Mouse (Mus musculus): ENCODE results near the gene Sec14l5.
A peak's percentile ranks its signal among the peaks of the same experiment; 100 is the strongest.
"Not testable (repeated sequence)": the region's sequence is repeated elsewhere in the genome, so short reads cannot be mapped to it uniquely, and the experiment has no call there.

Sec14l5 gene

DNA sequence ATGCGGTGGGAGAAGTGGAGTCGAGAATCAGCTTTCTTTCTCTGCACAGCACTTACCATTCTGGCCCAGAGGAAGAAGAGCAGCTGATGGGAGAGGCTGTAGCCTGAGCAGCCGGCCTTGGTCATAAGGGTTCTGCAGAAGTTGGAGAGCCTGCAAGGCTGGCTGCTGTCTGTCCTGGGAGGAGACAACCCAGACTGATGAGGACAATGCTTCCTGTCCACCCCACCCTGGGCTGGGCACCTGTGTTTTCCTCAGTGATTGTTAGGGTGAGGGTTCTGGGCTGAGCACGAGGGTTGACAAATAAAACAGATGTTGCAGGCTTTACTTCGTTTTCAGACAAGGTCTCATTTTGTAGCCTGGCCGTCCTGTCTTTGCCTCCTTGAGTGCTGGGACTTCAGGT lies 69.8 kb downstream of the Sec14l5 start:
- peak; percentile 29 to 48 for DNase-seq (ENCODE audit: low spot score in 2 of 2)

GRCm38 (mm10) chr16:5217341-5218133 lies 70.6 kb downstream of the Sec14l5 start:
- peak in 1 of 2 experiments; percentile 29 for DNase-seq (ENCODE audit: low spot score in 2 of 2)

DNA sequence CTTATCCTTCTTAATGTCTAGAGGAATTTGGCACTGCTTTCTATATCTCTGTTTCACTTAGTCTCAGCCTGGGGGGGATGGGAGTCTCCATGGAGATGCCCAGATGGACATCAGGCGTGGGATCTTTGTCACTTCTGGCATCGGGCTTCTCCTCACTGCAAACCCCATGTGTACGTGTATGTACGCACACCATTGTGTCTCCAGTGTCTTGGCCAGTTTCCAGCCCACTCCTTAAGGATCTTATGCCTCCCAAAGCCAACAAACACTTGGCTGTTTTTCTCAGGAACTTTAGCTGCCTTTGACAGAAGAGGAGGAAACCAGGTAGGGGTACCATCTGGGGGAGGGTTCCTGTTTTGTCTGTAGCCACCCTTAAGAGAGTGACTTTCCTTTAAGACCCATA lies 74.5 kb downstream of the Sec14l5 start:
- DNase-seq (ENCODE audit: low spot score in 2 of 2) = no peak

DNA sequence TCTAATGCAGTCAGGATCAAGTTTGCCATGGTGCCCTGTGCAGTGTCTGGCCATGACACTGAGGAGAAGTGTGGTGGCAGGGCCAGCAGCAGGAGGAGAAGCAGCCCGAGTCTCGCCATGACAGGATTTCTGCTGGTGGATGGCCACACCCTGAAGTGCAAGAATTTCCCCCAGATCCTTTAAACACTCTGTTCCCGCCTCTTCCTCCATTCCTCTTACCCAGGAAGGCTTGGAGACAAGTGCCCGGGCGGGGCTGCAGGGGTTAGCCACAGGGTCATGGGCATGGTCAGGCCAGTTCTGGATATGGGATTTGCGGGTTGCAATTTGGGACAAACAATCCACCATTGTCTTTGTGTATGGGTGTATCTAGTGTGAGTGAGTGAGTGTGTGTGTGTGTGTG lies 75.2 kb downstream of the Sec14l5 start, which contains the start of gene AU021092:
TSS of gene AU021092 (minus strand) at position 160 of the 400 bp plus-strand sequence.
- peak; percentile 26 to 55 for DNase-seq (ENCODE audit: low spot score in 2 of 2)

DNA sequence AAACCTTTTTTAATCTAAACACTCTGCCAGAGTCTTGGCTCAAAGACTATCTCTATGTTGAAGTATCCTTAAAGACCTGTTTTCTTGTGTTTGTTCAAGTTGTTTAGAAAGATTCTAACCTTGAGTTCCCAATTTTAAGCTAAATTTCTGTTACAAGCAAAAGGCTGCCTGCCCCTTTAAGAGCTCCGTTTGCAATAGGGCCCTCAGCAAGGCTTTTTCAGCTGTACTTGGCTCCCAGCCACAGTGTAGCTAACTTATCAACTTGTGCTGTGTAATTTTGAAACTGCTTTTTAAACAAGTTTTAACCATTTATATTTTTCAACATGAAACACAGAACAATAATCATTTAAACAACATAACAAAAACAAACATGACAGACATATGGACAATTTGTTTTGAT lies 79.6 kb downstream of the Sec14l5 start:
- peak in 1 of 2 experiments; percentile 35 for DNase-seq (ENCODE audit: low spot score in 2 of 2)

GRCm38 (mm10) chr16:5227501-5227900 lies 80.6 kb downstream of the Sec14l5 start:
- DNase-seq (ENCODE audit: low spot score in 2 of 2) = not testable (repeated sequence)

GRCm38 (mm10) chr16:5228103-5228502 lies 81.2 kb downstream of the Sec14l5 start:
- not testable (repeated sequence) for DNase-seq (ENCODE audit: low spot score in 2 of 2)

DNA sequence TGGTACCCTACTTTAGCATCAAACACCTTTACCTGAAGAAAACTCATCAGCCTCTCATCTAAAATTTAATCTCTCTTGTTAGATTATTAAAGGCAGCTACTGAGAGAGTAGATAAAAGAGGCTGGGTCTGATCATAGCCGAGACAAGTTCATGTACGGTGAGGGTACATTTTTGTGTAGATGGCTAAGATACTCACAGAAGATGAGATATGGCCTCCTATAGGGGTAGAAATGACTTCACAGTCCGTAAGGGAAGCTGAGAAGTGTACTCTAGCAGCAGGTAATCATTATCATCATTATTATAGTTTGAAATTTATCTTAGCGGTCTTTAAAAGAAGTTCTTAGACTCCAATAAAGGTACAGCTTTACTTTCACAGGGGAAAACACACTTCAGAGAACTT lies 86.1 kb downstream of the Sec14l5 start:
- no peak for DNase-seq (ENCODE audit: low spot score in 2 of 2)

- peak; percentile 94 for DNase-seq (ENCODE audit: low spot score in 2 of 2)
Observed at GRCm38 (mm10) chr16:5233418-5234313, 86.8 kb downstream of the Sec14l5 start, which contains the start of gene Alg1. Gene Alg1 (plus strand): TSS chr16:5233621.
